ENCODE assay signal across 14 mouse cellular contexts in genomic region chr13:111778606-111779005, GRCm38 (mm10). TPM values are rescaled to one million over a fixed set of nuclear protein-coding genes. Genes with fewer than 3 reads are reported as not detected.
DNase-seq lines count a peak whose midpoint lies in the region; ATAC-seq lines count a peak whose summit lies in the region.
"Had no signal": no experiment of that assay in that cellular context is flagged by ENCODE, and none has a peak within 500 bp of the region (broad histone marks: within the 10 kb centered on the region; RNA-seq: fewer than 3 reads in every experiment).

No protein-coding gene starts in this region.

- no peak for DNase-seq in heart, postnatal 10 days
- peak; percentile 80 for DNase-seq in 416B (ENCODE audit: low read depth)
- DNase-seq in right cerebral cortex, adult 18-20 months: no peak
- DNase-seq in embryonic facial prominence, embryonic 10.5 days (ENCODE audit: low spot score): no peak
- DNase-seq in frontal cortex, postnatal 25 days (ENCODE audit: low spot score in 2 of 2): no peak
- DNase-seq: cerebellum, postnatal 10 days; heart, postnatal 36 days; kidney, adult 18-20 months had no signal

- 39% methylated on average over 6 of the region's 6 CpGs for WGBS in heart, embryonic 15.5 days
- 0% methylated on average over 6 of the region's 6 CpGs for WGBS in macrophage (ENCODE audit: missing documents)
- WGBS in embryonic facial prominence, embryonic 10.5 days: 82% methylated on average over 6 of the region's 6 CpGs

- H3K36me3 ChIP-seq in heart, embryonic 15.5 days: peaks cover 22% of the 10 kb centered on the region
- peaks cover 44% of the 10 kb centered on the region for H3K36me3 ChIP-seq in macrophage (ENCODE audit: inconsistent target)
- peaks cover 34% of the 10 kb centered on the region for H3K36me3 ChIP-seq in embryonic facial prominence, embryonic 10.5 days (replicated peaks)

- H3K27ac ChIP-seq in heart, embryonic 15.5 days: no peak overlapping the region
- 0 out of 2 replicates have a peak overlapping the region, but pooled peaks have one; percentile 10 for H3K27ac ChIP-seq in macrophage
- no peak overlapping the region for H3K27ac ChIP-seq in embryonic facial prominence, embryonic 10.5 days (replicated peaks)
- H3K27ac ChIP-seq: embryonic facial prominence, embryonic 13.5 days; forebrain, embryonic 12.5 days; left cerebral cortex, adult 2 months had no signal

- H3K4me2 ChIP-seq in heart, embryonic 15.5 days: no peak overlapping the region
- H3K4me2 ChIP-seq: embryonic facial prominence, embryonic 13.5 days; forebrain, embryonic 12.5 days had no signal

- H3K9ac ChIP-seq in heart, embryonic 15.5 days: no peak overlapping the region
- H3K9ac ChIP-seq: embryonic facial prominence, embryonic 13.5 days; forebrain, embryonic 12.5 days had no signal

- no peak overlapping the region for H3K4me3 ChIP-seq in heart, embryonic 15.5 days
- no peak overlapping the region for H3K4me3 ChIP-seq in macrophage (ENCODE audit: inconsistent target)
- no peak overlapping the region for H3K4me3 ChIP-seq in embryonic facial prominence, embryonic 10.5 days
- H3K4me3 ChIP-seq: embryonic facial prominence, embryonic 13.5 days; forebrain, embryonic 12.5 days; left cerebral cortex, adult 2 months had no signal

- H3K4me1 ChIP-seq in heart, embryonic 15.5 days (replicated peaks): peaks cover 34% of the 10 kb centered on the region
- H3K4me1 ChIP-seq in embryonic facial prominence, embryonic 10.5 days: peaks cover 11% of the 10 kb centered on the region

- H3K79me2 ChIP-seq in macrophage (ENCODE audit: inconsistent target): peaks cover 100% of the 10 kb centered on the region

- intact Hi-C loops in heart, postnatal 10 days (cut with DNase I): no loop called here

- H3K9me3 ChIP-seq in heart, embryonic 15.5 days (replicated peaks): no peaks in the 10 kb centered on the region
- no peaks in the 10 kb centered on the region for H3K9me3 ChIP-seq in embryonic facial prominence, embryonic 10.5 days
- H3K9me3 ChIP-seq: embryonic facial prominence, embryonic 13.5 days; forebrain, embryonic 12.5 days had no signal

- H3K27me3 ChIP-seq in heart, embryonic 15.5 days: no peaks in the 10 kb centered on the region
- H3K27me3 ChIP-seq in embryonic facial prominence, embryonic 10.5 days (replicated peaks; ENCODE audit: low read depth, poor library complexity, severe bottlenecking): no peaks in the 10 kb centered on the region
- H3K27me3 ChIP-seq: embryonic facial prominence, embryonic 13.5 days; forebrain, embryonic 12.5 days had no signal

- ATAC-seq in heart, embryonic 15.5 days (replicated peaks; ENCODE audit: insufficient number of reproducible peaks, insufficient read depth, low FRiP score, low read depth): 0 out of 2 replicates have a peak, but pooled peaks have one; percentile 17
- peak; percentile 81 for ATAC-seq in common myeloid progenitor, adult 5-6 weeks (replicated peaks; ENCODE audit: low read depth, poor library complexity, severe bottlenecking)

RNA-seq across cellular contexts. Expression of gene Map3k1, which starts 30.2 kb away (rescaled TPM):
- polyA plus RNA-seq in heart, embryonic 15.5 days (2015; fragmentation: Nextera tagmentation; extraction: Ambion mirVana): 11.4 and 11.7 TPM in 2 replicates
- total RNA-seq in heart, postnatal 10 days (2021): 10 to 100 TPM; 33.7 to 38.5 TPM
- 36.1 and 38.5 TPM in 2 replicates for total RNA-seq in common myeloid progenitor, adult 5-6 weeks (2017)
- 100 to 1,000 TPM in 13 of 26 experiments, 10 to 100 TPM in 13; 30.3 to 165 (median 107) TPM for total RNA-seq in macrophage (2018; cell fraction: chromatin; rRNA removed)
- total RNA-seq in macrophage (2018; cell fraction: cytosol; rRNA removed): 100 to 1,000 TPM in 6 of 26 experiments, 10 to 100 TPM in 20; 25.9 to 112 (median 84.7) TPM
- total RNA-seq in macrophage (2018; cell fraction: nucleus; rRNA removed): 100 to 1,000 TPM in 12 of 26 experiments, 10 to 100 TPM in 14; 53.0 to 197 (median 92.2) TPM
- 17.8 to 36.0 TPM (median 34.3 TPM) in 3 replicates for polyA plus RNA-seq in macrophage (2018)
- polyA plus RNA-seq in embryonic facial prominence, embryonic 10.5 days (2016; fragmentation: Nextera tagmentation; extraction: Ambion mirVana): 15.7 and 16.1 TPM in 2 replicates
